Mouse (Mus musculus) ZHBTc4 (cell line): Measurements from ENCODE around the gene Apoa2.

ENCODE experiments used
- DNase-seq: peaks from one replicate; pipeline ENCODE4 v3.0.0-alpha.2; 2011; ENCODE audit warnings: low read depth, low spot score

Gene Apoa2

GRCm38 (mm10) chr1:171205704-171206493, 19.0 kb upstream of the Apoa2 start:
- DNase-seq: no peak

- DNase-seq: no peak
Measured at GRCm38 (mm10) chr1:171209409-171209808, 15.4 kb upstream of the Apoa2 start.

- DNase-seq: no peak
Measured at GRCm38 (mm10) chr1:171212854-171213253, 12.0 kb upstream of the Apoa2 start.

- no peak for DNase-seq
Measured at GRCm38 (mm10) chr1:171213801-171214496, 10.9 kb upstream of the Apoa2 start, which contains the start of gene Nr1i3. Gene Nr1i3, plus strand, starts transcription at chr1:171213970.

- no peak for DNase-seq
Measured at GRCm38 (mm10) chr1:171216241-171216955, 8.5 kb upstream of the Apoa2 start.

- DNase-seq: peak; percentile 92
Measured at GRCm38 (mm10) chr1:171220871-171221270, 4.0 kb upstream of the Apoa2 start.

- peak; percentile 55 for DNase-seq
Measured at GRCm38 (mm10) chr1:171221281-171222193, 3.3 kb upstream of the Apoa2 start.

- peak; percentile 99 for DNase-seq
Measured at GRCm38 (mm10) chr1:171222238-171223155, 2.4 kb upstream of the Apoa2 start, which contains the start of gene Tomm40l. Gene Tomm40l, minus strand, starts transcription at chr1:171222514.

- no peak for DNase-seq
Measured at GRCm38 (mm10) chr1:171223168-171223567, 1.7 kb upstream of the Apoa2 start.

- no peak for DNase-seq
Measured at GRCm38 (mm10) chr1:171223796-171224195, 1.1 kb upstream of the Apoa2 start.

- DNase-seq: no peak
Measured at GRCm38 (mm10) chr1:171226780-171227179, 1.9 kb downstream of the Apoa2 start.

- no peak for DNase-seq
Measured at GRCm38 (mm10) chr1:171227879-171228278, 3.0 kb downstream of the Apoa2 start.

GRCm38 (mm10) chr1:171229750-171230149, 4.9 kb downstream of the Apoa2 start:
- no peak for DNase-seq

- DNase-seq: no peak
Measured at GRCm38 (mm10) chr1:171230215-171230614, 5.4 kb downstream of the Apoa2 start.

- DNase-seq: no peak
Measured at GRCm38 (mm10) chr1:171231844-171232243, 7.0 kb downstream of the Apoa2 start.

- DNase-seq: no peak
Measured at GRCm38 (mm10) chr1:171232348-171232747, 7.5 kb downstream of the Apoa2 start.

GRCm38 (mm10) chr1:171232800-171233730, 8.2 kb downstream of the Apoa2 start:
- DNase-seq: no peak

GRCm38 (mm10) chr1:171234126-171234525, 9.3 kb downstream of the Apoa2 start, which contains the start of gene Fcer1g:
Gene Fcer1g, minus strand, starts transcription at chr1:171234365.
- DNase-seq: no peak

- DNase-seq: no peak
Measured at GRCm38 (mm10) chr1:171234538-171234937, 9.7 kb downstream of the Apoa2 start.
